Mouse (Mus musculus): ENCODE measurements at regions not wholly inside any gene's neighbourhood (a gene's known extent, or its start where the extent isn't known, plus 50 kb on each side); places are given as distances from the start of the nearest gene placed in this dataset.

DNA sequence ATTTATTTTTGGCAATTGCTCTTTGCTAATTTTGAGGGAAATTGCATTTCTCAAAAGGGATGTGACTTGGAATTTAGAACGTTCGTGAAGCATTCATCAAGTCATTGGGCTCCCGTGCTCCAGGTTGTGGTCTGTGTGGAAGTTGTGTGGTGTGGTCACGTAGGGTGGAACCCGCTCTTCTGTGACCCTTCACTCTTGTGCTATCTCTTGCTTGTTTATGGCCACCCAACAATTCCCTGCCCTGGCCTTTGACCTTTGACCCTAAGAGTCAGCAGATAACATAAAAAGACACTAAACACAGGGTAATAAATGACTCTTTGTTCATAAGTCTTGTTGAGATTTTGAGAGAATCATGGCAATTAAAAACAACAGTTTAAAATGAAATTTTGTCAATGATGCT, 79.7 kb downstream of the 1700020N01Rik start:
- TF ChIP-seq CTCF (IDR thresholded peaks at IDR 0.05; ENCODE audit: low read depth, low read length) (no peak), TAL1 (conservative IDR thresholded peaks at IDR 0.05; ENCODE audit: low read depth, low read length) (no peak)
